Mouse (Mus musculus): ENCODE results near the gene Pax2. TPM values are rescaled to one million over a fixed set of nuclear protein-coding genes. Genes with fewer than 3 reads are reported as not detected.

The Pax2 gene
- polyA plus RNA-seq, 1 experiment from 2014 or later = not detected

DNA sequence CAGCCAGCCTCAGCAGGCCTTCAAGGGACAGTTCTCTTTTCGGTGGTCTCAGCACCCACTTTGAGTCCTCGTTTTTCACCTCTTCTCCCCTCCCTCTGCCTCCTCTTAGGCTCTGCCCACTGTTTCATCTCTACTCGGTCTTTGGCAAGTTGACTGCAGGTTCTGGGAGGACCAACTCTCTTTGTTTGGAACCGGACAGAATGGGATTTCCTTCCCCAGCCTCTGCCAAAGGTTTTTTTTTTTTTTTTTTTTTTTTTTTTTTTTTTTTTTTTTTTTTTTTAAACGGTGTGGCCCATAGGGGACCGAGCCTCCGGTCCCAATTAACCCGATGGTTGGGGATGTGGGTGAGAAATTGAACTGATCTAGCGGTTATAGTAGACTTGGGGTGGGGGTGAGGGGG, 4.8 kb upstream of the Pax2 start:
- H3K27ac ChIP-seq (ENCODE audit: low read length) = no peak overlapping the region

DNA sequence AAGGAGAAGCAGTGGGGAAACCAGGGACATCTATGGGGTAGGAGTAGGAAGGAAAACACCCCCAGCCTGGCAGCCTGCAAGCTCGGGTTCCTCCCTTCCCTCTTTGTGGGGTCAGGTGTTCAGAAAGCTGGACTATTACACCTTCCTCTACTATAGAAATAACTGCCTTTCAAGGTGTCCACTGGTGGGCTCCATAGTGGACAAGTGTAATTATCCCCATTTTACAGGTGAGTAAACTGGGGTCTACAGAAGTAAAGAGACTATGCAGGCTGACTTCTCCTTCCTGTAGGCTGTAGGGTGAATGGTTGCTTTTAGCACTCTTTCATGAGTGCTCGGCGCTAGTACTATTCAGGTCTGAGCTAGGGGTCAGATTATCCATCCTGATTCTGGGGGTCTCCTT, 4.3 kb upstream of the Pax2 start:
- no peak overlapping the region for H3K9ac ChIP-seq (replicated peaks; ENCODE audit: low read depth)
- no peak overlapping the region for H3K27ac ChIP-seq (ENCODE audit: low read length)
- no peak overlapping the region for H3K4me2 ChIP-seq (replicated peaks; ENCODE audit: low read depth, low read length)
- 17% methylated on average over 3 of the region's 3 CpGs for WGBS
- no peak overlapping the region for H3K4me3 ChIP-seq (ENCODE audit: low read depth, low read length)
- H3K4me1 ChIP-seq (ENCODE audit: insufficient read depth, low read depth, low read length) = peaks cover 6% of the 10 kb centered on the region
- ATAC-seq = no peak
- no peak for TF ChIP-seq CTCF (IDR thresholded peaks at IDR 0.05)
- no peak for TF ChIP-seq EP300 (IDR thresholded peaks at IDR 0.05)
- no peaks in the 10 kb centered on the region for H3K9me3 ChIP-seq (ENCODE audit: low read length)
- peaks cover 86% of the 10 kb centered on the region for H3K27me3 ChIP-seq (replicated peaks; ENCODE audit: insufficient read depth, low read length)
- no peaks in the 10 kb centered on the region for H3K36me3 ChIP-seq (ENCODE audit: insufficient read depth, low read length)
- no peak for DNase-seq (ENCODE audit: low spot score)

More for the DNA sequence above, 4.8 kb upstream of the Pax2 start:
- Histone ChIP-seq H3K4me2 (replicated peaks; ENCODE audit: low read depth, low read length) (peak overlapping the region; percentile 40; the same call in 1 of the 2 replicates), H3K9ac (replicated peaks; ENCODE audit: low read depth) (no peak overlapping the region), H3K9me3 (ENCODE audit: low read length) (no peaks in the 10 kb centered on the region), H3K36me3 (ENCODE audit: insufficient read depth, low read length) (no peaks in the 10 kb centered on the region), H3K4me1 (ENCODE audit: insufficient read depth, low read depth, low read length) (peaks cover under 1% of the 10 kb centered on the region), H3K4me3 (ENCODE audit: low read depth, low read length) (peak overlapping the region; percentile 19; the same call in 1 of the 2 replicates), H3K27me3 (replicated peaks; ENCODE audit: insufficient read depth, low read length) (peaks cover 86% of the 10 kb centered on the region)
- DNase-seq (ENCODE audit: low spot score) = no peak
- WGBS = 3% methylated on average over 9 of the region's 9 CpGs
- TF ChIP-seq CTCF (IDR thresholded peaks at IDR 0.05) (no peak), EP300 (IDR thresholded peaks at IDR 0.05) (no peak)
- no peak for ATAC-seq

DNA sequence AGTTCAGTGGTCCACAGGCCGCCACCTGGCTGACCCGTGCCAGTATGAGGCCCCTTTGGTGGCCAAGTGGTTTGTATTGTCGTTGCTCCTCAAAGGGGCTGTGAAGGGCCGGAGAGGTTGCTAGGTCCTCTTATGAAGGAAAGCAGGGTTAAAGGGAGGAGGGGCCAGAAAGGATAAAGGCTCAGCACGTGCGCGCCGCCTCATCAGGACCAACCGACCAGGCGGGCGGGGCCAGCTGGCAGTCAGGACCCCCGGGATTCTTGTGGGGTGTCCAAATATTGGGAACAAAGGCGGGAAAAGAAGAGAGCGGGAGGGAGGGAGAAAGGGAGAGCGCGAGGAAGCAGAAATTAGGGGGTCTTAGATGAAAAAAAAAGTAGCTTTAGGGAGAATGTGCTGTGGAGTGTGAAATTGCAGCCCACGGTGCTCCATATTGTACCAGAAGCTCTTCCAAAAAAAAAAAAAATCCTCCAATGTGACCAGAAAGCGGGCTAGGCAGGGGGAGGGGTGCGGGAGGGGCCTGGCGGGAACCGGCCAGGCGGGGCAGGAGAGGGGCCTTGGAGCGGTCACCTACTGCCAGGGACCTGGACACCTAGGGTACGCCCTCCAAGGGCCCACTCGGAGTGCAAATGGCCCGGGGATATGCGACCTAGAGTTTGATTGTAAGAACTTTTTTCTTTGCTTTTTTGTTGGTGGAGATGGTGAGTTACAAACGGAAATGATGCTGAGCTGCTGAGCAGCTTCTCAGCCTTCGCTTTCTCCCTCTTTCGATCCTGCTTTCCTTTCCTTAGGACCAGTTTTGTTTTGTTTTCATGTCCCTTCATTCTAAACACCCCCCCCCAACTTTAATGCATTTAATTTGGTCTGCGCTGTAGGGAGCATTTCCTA, 3.5 kb upstream of the Pax2 start:
- no peak overlapping the region for H3K27ac ChIP-seq (ENCODE audit: low read length)
- H3K4me3 ChIP-seq (ENCODE audit: low read depth, low read length) = no peak overlapping the region
- H3K4me2 ChIP-seq (replicated peaks; ENCODE audit: low read depth, low read length) = no peak overlapping the region
- TF ChIP-seq CTCF (IDR thresholded peaks at IDR 0.05) = no peak
- no peak for TF ChIP-seq EP300 (IDR thresholded peaks at IDR 0.05)
- no peaks in the 10 kb centered on the region for H3K9me3 ChIP-seq (ENCODE audit: low read length)
- ATAC-seq = no peak
- H3K36me3 ChIP-seq (ENCODE audit: insufficient read depth, low read length) = no peaks in the 10 kb centered on the region
- H3K27me3 ChIP-seq (replicated peaks; ENCODE audit: insufficient read depth, low read length) = peaks cover 90% of the 10 kb centered on the region
- no peak overlapping the region for H3K9ac ChIP-seq (replicated peaks; ENCODE audit: low read depth)
- DNase-seq (ENCODE audit: low spot score) = no peak
- under 1% methylated on average over 31 of the region's 31 CpGs for WGBS
- H3K4me1 ChIP-seq (ENCODE audit: insufficient read depth, low read depth, low read length) = peaks cover 12% of the 10 kb centered on the region

DNA sequence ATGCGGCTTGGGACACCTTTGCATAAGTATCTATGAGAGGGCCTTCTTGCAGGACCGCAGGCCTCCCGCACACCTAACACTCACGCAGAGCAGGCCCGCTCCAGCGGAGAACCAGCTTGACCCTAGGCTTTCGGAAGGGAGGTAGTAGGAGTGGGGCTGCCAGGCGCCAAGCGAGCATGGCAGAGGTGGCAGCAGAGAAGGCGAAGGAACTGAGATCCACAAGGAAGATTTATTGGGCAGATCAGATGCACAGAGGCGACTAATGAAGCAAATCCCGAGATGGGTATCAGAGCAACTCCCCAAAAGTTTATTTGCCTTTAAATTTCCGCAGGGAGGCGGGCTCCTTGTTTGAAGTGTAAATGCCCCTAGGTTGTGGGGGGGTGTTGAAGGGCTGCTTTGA, 2.5 kb upstream of the Pax2 start:
- Histone ChIP-seq H3K9me3 (ENCODE audit: low read length) (no peaks in the 10 kb centered on the region), H3K36me3 (ENCODE audit: insufficient read depth, low read length) (no peaks in the 10 kb centered on the region), H3K4me3 (ENCODE audit: low read depth, low read length) (no peak overlapping the region), H3K27ac (ENCODE audit: low read length) (no peak overlapping the region), H3K4me2 (replicated peaks; ENCODE audit: low read depth, low read length) (no peak overlapping the region), H3K27me3 (replicated peaks; ENCODE audit: insufficient read depth, low read length) (peaks cover 90% of the 10 kb centered on the region), H3K9ac (replicated peaks; ENCODE audit: low read depth) (no peak overlapping the region), H3K4me1 (ENCODE audit: insufficient read depth, low read depth, low read length) (peaks cover 13% of the 10 kb centered on the region)
- ATAC-seq (no peak), DNase-seq (ENCODE audit: low spot score) (no peak)
- no peak for TF ChIP-seq CTCF (IDR thresholded peaks at IDR 0.05)
- no peak for TF ChIP-seq EP300 (IDR thresholded peaks at IDR 0.05)
- 4% methylated on average over 14 of the region's 14 CpGs for WGBS

DNA sequence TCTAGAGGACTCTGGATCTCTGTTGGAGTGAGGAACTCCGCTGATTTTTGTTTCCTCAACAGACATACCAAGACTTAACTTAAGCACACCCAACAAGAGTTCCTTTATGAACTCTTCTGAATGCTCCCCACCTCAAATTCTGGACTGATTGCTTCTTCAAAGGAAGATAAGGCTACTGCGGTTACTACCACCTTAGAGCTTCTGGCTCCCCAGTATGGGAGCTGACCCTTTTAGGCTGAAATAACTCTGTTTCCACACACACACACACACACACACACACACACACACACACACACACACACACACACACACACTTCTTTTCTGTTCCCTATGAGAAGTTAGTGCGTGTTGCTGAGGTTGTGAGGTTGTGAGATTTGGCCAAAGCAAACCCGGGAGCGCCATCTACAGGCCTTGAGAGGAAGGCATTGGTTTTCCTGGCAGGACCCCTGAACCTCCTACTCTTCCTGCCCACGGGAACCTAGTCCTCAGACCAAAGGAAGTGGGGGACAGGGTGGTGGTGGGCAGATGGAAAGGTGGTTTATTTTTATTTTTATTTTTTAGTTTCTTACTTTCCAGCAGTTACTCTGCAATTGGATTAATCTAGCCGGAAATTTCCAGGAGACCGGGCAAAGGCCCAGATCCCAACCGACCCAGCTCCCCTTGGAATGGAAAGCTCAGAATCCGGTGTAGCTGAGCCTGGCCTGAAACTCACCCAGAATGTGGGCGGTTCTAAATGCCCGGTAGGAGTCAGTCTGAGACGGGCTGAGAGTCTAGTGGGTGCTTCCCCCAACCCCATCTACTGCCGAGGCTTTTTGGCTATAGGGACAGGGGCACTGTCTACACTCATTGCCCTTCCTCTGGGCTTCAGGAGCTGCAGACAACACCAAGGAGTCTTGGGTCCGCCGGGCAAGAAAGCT, 1.1 kb upstream of the Pax2 start:
- Histone ChIP-seq H3K27me3 (replicated peaks; ENCODE audit: insufficient read depth, low read length) (peaks cover 97% of the 10 kb centered on the region), H3K4me2 (replicated peaks; ENCODE audit: low read depth, low read length) (no peak overlapping the region), H3K4me1 (ENCODE audit: insufficient read depth, low read depth, low read length) (peaks cover 13% of the 10 kb centered on the region), H3K27ac (ENCODE audit: low read length) (no peak overlapping the region), H3K9ac (replicated peaks; ENCODE audit: low read depth) (no peak overlapping the region), H3K9me3 (ENCODE audit: low read length) (no peaks in the 10 kb centered on the region), H3K4me3 (ENCODE audit: low read depth, low read length) (no peak overlapping the region; the same call in 1 of the 2 replicates), H3K36me3 (ENCODE audit: insufficient read depth, low read length) (no peaks in the 10 kb centered on the region)
- WGBS = under 1% methylated on average over 16 of the region's 16 CpGs
- DNase-seq (ENCODE audit: low spot score) (peak; percentile 82), ATAC-seq (no peak)
- TF ChIP-seq CTCF (IDR thresholded peaks at IDR 0.05) = peak; percentile 85
- no peak for TF ChIP-seq EP300 (IDR thresholded peaks at IDR 0.05)

DNA sequence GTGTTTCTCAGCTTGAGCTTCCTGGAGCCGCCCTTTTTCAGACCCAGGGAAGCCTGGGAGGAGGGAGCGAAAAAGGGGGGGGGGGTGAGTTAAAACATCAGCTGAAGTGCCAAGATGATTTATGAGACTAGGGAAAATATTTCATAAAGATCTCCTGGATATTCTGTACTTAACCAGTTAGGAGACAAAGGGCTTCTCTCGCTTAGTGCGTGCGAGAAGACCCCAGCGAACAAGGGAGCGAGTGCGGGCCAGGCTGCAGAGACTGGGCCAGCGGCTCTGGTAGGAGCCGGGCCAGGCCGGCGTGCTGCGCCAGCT, 510 bp upstream of the Pax2 start:
- peaks cover 13% of the 10 kb centered on the region for H3K4me1 ChIP-seq (ENCODE audit: insufficient read depth, low read depth, low read length)
- H3K36me3 ChIP-seq (ENCODE audit: insufficient read depth, low read length) = no peaks in the 10 kb centered on the region
- no peak overlapping the region for H3K27ac ChIP-seq (ENCODE audit: low read length)
- no peak overlapping the region for H3K9ac ChIP-seq (replicated peaks; ENCODE audit: low read depth)
- TF ChIP-seq CTCF (IDR thresholded peaks at IDR 0.05) (no peak), EP300 (IDR thresholded peaks at IDR 0.05) (no peak)
- H3K9me3 ChIP-seq (ENCODE audit: low read length) = no peaks in the 10 kb centered on the region
- H3K4me3 ChIP-seq (ENCODE audit: low read depth, low read length) = peak overlapping the region; percentile 39; the same call in 1 of the 2 replicates
- DNase-seq (ENCODE audit: low spot score) (no peak), ATAC-seq (no peak)
- H3K27me3 ChIP-seq (replicated peaks; ENCODE audit: insufficient read depth, low read length) = peaks cover 96% of the 10 kb centered on the region
- under 1% methylated on average over 13 of the region's 13 CpGs for WGBS
- H3K4me2 ChIP-seq (replicated peaks; ENCODE audit: low read depth, low read length) = peak overlapping the region; percentile 68
